Mouse (Mus musculus) olfactory bulb, adult 2 months (tissue): ENCODE data around the gene Tspan9.

Source experiments
- CTCF ChIP-seq: fragments of 200-500 bp; IDR thresholded peaks from 2 replicates; pipeline ENCODE4 v1.5.1; 2012; ENCODE audit warnings: low read depth, mild to moderate bottlenecking, low read length, moderate library complexity; ENCODE audit not compliant: insufficient read depth
- POLR2A ChIP-seq: fragments of 200-500 bp; IDR thresholded peaks from 2 replicates; pipeline ENCODE4 v1.6.1; 2012; ENCODE audit warnings: mild to moderate bottlenecking, low read depth, low read length, moderate library complexity; ENCODE audit not compliant: insufficient read depth

DNA sequence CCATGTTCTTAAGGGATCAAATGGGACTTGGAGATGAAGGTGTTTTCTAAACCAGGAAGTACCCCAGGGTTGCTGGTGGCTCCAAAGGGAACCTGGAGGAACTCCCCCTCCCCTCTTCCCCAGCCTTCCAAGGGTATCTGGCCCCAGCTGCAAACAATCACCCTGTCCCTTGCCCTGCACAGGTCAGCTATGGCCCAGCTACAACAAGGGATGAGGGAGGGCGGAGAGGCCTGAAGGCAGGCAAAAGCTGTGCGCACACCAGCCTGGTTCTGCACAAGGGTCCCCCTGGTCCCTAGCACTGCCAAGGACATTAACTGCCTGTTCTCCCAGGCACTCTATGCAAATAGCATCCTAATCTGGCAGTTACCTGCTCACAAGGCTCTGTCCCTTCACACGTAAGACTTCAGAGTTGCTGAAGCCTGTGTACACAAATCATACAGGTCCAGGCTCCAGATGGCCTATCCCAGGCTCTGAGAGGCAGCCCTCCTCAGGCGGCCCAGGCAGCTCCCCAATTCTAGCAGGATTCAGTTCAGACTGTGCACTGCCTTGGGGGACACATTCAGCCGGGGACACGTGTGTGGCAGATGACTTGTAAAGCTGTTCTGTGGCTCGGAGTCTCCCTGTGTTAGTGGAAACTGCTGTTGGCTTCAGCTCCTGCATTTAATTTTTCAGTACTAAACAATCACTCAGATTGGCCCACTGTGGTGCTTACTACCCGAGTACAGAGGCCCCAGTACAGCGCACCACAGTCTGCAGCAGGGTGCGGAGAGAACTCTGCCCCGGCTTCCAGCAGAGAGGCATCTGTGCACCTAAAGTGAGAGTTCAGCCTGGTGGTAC lies 133.0 kb downstream of the Tspan9 start:
- TF ChIP-seq CTCF: no peak
- no peak for TF ChIP-seq POLR2A
